Mouse (Mus musculus): ENCODE measurements around the gene Defa22. TPM values are rescaled to one million over a fixed set of nuclear protein-coding genes. Genes with fewer than 3 reads are reported as not detected.

Defa22 gene
- polyA plus RNA-seq (2017; shearing (Covaris generic)), result not detected

GRCm38 (mm10) chr8:21161977-21162376 lies at the start of gene Defa22:
Defa22 (plus strand) TSS chr8:21162277.

GRCm38 (mm10) chr8:21134342-21134741 lies 27.7 kb upstream of the Defa22 start, which contains the start of gene Defa30:
Defa30 (plus strand) TSS chr8:21134642.

GRCm38 (mm10) chr8:21191314-21191713 lies 29.2 kb downstream of the Defa22 start, which contains the start of gene Defa31:
Defa31 (plus strand) TSS chr8:21191614.

GRCm38 (mm10) chr8:21201261-21201660 lies 39.2 kb downstream of the Defa22 start, which contains the start of gene Gm15293:
Gm15293 (plus strand) TSS chr8:21201561.

Other genes with a start within 250 kb of the Defa22 start
- not detected for gene Gm6040, start 240.2 kb upstream of the Defa22 start, polyA plus RNA-seq (2017; shearing (Covaris generic))
- under 1 TPM in 1 of 2 experiments, not detected in 1; 0.67 TPM for gene AY761185, start 217.6 kb upstream of the Defa22 start, polyA plus RNA-seq (2017; shearing (Covaris generic))
- gene Defa21, start 136.7 kb upstream of the Defa22 start, polyA plus RNA-seq (2017; shearing (Covaris generic)), result not detected
- not detected for gene Defa23, start 107.2 kb upstream of the Defa22 start, polyA plus RNA-seq (2017; shearing (Covaris generic))
- gene Defa35, start 97.2 kb upstream of the Defa22 start, polyA plus RNA-seq (2017; shearing (Covaris generic)), result not detected
- gene Defa25, start 77.8 kb upstream of the Defa22 start, polyA plus RNA-seq (2017; shearing (Covaris generic)), result not detected
- gene Gm14851, start 66.2 kb upstream of the Defa22 start, polyA plus RNA-seq (2017; shearing (Covaris generic)), result 1 to 10 TPM in 1 of 2 experiments, under 1 TPM in 1; 0.60 to 1.9 TPM
- gene Defa30, start 27.6 kb upstream of the Defa22 start, polyA plus RNA-seq (2017; shearing (Covaris generic)), result not detected
- gene Defa31, start 29.3 kb downstream of the Defa22 start, polyA plus RNA-seq (2017; shearing (Covaris generic)), result not detected
- not detected for gene Gm15293, start 39.3 kb downstream of the Defa22 start, polyA plus RNA-seq (2017; shearing (Covaris generic))
- not detected for gene Gm15292, start 87.5 kb downstream of the Defa22 start, polyA plus RNA-seq (2017; shearing (Covaris generic))
- gene Defa27, start 153.3 kb downstream of the Defa22 start, polyA plus RNA-seq (2017; shearing (Covaris generic)), result not detected
- not detected for gene Defa29, start 164.7 kb downstream of the Defa22 start, polyA plus RNA-seq (2017; shearing (Covaris generic))
- gene Defa2, start 216.2 kb downstream of the Defa22 start, polyA plus RNA-seq (2017; shearing (Covaris generic)), result not detected
- gene Defa33, start 229.5 kb downstream of the Defa22 start, polyA plus RNA-seq (2017; shearing (Covaris generic)), result not detected